Mouse (Mus musculus) lung, postnatal 0 days (tissue): ENCODE measurements at regions not wholly inside any gene's neighbourhood (a gene's known extent, or its start where the extent isn't known, plus 50 kb on each side); places are given as distances from the start of the nearest gene placed in this dataset.

Experiments used
- CTCF ChIP-seq: IDR thresholded peaks from 2 replicates; pipeline ENCODE4 v1.5.1; 2016; ENCODE audit warnings: antibody characterized with exemption, mild to moderate bottlenecking
- EP300 ChIP-seq: IDR thresholded peaks from 2 replicates; pipeline ENCODE4 v1.6.1; 2016; ENCODE audit warnings: antibody characterized with exemption, mild to moderate bottlenecking, control low read depth

DNA sequence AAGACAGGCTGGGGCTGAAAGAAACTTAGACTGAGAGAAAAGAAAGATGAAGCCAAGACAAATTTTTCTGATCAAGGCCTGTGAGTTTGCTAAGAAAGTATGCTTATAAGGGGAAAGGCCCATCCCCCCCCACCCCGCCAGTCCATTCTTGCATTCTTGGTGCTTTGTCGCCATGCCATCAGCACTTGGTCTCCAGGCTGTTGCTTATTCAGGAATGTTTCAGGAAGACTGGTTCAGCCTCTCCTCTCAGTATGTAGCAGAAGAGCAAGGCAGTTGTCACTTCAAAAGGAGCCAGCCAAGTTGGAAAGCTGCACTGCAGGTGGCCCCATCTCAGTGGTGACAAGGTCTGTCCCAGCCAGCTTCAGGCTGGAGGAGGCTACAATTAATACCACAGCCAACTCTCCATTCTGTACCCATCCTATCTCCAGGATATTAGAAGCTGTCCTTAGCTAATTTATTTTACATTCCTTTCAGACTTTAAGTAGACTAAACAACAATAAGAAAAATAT, 555.8 kb downstream of the Trib2 start:
- TF ChIP-seq CTCF, result no peak
- no peak for TF ChIP-seq EP300
